Comparison of ENCODE assay signal across 15 mouse cellular contexts in the genomic region with DNA sequence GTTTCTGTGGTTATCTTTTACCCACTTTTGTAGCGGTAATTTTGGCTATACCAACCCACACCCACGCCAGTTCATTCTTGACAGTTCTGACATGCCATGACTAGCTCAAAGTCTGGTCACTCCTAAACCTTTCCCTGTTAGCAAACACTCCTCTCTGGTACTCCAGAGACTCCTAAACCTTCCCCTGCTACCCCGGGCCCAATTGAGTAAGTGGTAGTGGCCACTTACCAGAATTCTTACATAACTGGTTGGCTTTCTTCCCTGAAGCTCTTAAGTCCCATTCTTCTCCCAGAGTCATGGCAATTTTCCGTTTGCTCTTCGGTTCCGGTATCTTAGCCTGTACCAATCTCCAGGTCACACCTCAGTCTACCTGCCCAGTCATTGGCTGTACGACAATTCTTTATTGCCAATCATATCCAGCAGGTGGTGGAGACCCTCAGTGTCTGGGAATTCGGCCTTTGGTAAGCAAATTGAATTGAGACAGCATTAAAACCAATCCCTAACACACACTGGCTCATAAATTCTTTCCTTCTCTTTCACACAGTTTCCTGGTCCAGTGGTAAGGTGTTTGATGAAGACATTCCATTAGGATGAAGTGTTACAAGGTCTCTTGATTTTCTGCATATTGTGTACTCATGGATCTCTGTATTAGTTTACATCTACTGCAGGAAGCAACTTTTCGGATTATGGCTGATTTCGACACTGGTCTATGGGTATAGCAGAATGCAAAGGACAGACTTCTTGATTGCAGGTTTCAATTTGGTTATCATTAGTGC. TPM values are rescaled to one million over a fixed set of nuclear protein-coding genes. Genes with fewer than 3 reads are reported as not detected.
DNase-seq lines count a peak whose midpoint lies in the region.
"Had no signal": no experiment of that assay in that cellular context is flagged by ENCODE, and none has a peak within 500 bp of the region (broad histone marks: within the 10 kb centered on the region; RNA-seq: fewer than 3 reads in every experiment).

No protein-coding gene starts in this region.

- peak; percentile 24 for DNase-seq in adrenal gland, postnatal 14 days
- DNase-seq in adrenal gland, adult 2 months, result no peak
- DNase-seq in lung, adult 18-20 months, result peak; percentile 58 to 77
- DNase-seq in lung, postnatal 10 days, result peak; percentile 46
- no peak for DNase-seq in frontal cortex, postnatal 25 days (ENCODE audit: low spot score in 2 of 2)
- DNase-seq in ovary, postnatal 36 days (ENCODE audit: low spot score), result no peak
- no peak for DNase-seq in spleen, postnatal 14 days (ENCODE audit: low spot score in 2 of 2)
- DNase-seq: adrenal gland, postnatal 25 days; cerebellum, adult 9-11 months; gastrocnemius, adult 2 months; kidney, postnatal 25 days; layer of hippocampus, postnatal 36 days; right cerebral cortex, adult 18-20 months; thymus, adult 2 months; thymus, postnatal 4 days had no signal

RNA-seq across cellular contexts. Expression of a gene that starts 38.6 kb away (rescaled TPM):
- total RNA-seq in adrenal gland, postnatal 14 days (2021), result 38.8 and 41.9 TPM in 2 replicates
- 10 to 100 TPM; 32.6 to 50.1 TPM for total RNA-seq in adrenal gland, adult 2 months (2021)
- polyA plus RNA-seq in adrenal gland, adult 2 months (2012; rRNA removed), result 4.4 and 5.6 TPM in 2 replicates

Comparison
In these comparisons a context has a peak if more than half of its experiments do, and no peak if none do; other contexts are left out.
1. DNase-seq: peak in adrenal gland, postnatal 14 days (single experiment), lung, adult 18-20 months (2 of 2) and lung, postnatal 10 days (single experiment); none in adrenal gland, adult 2 months (single experiment), frontal cortex, postnatal 25 days (0 of 2), ovary, postnatal 36 days (single experiment) and spleen, postnatal 14 days (0 of 2).